Mouse (Mus musculus): ENCODE results near the gene Lrrc63. TPM values are rescaled to one million over a fixed set of nuclear protein-coding genes. Genes with fewer than 3 reads are reported as not detected.
"Not testable (repeated sequence)": the region's sequence is repeated elsewhere in the genome, so short reads cannot be mapped to it uniquely, and the experiment has no call there.

Lrrc63 gene
- under 1 TPM in 1 of 4 experiments, not detected in 3; 0.22 TPM for total RNA-seq (2022)

DNA sequence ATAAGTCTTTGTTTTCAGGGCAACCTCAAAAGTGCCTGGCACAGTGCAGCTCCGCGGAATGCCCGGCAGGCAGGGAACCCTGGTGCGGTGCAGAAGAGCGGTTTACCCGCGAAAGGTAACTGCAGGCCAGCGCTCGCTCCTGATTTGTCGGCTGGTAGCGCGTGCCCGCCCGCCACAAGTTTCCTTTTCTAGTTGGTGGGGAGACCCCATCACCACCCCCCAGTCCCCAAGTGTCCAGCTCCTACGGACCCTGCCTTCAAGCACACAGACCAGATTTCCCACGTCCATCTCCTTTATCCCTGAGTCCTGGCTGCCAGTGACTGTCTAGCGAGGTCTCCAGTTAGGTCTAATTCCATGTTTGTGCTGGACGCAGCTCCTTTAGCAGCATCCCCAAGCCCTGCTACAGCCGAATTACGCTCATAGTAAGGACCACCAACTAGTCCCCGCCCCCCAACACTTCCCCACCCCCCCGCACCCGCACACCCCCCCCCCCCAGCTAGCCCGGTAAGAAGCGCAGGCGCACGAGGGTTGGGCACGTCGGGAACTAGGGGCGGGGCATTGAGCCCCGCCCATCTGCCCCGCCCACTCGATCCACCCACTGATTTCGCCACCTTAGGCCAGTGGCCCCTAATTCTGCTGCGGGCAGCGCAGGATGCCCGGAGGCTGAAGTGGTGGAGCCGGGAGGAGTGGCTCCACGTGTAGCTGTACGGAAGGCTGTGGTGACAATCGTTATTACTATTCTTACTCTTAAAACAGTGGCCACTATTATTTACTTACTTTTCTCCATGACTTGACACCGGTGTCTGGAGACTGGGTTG lies at the start of gene Lrrc63, which contains the start of gene Lcp1:
TSS of gene Lrrc63 (minus strand) at position 381 of the 818 bp plus-strand sequence.
TSS of gene Lcp1 (plus strand) at position 601 of the 818 bp plus-strand sequence.
- DNase-seq: peak; percentile 54

DNA sequence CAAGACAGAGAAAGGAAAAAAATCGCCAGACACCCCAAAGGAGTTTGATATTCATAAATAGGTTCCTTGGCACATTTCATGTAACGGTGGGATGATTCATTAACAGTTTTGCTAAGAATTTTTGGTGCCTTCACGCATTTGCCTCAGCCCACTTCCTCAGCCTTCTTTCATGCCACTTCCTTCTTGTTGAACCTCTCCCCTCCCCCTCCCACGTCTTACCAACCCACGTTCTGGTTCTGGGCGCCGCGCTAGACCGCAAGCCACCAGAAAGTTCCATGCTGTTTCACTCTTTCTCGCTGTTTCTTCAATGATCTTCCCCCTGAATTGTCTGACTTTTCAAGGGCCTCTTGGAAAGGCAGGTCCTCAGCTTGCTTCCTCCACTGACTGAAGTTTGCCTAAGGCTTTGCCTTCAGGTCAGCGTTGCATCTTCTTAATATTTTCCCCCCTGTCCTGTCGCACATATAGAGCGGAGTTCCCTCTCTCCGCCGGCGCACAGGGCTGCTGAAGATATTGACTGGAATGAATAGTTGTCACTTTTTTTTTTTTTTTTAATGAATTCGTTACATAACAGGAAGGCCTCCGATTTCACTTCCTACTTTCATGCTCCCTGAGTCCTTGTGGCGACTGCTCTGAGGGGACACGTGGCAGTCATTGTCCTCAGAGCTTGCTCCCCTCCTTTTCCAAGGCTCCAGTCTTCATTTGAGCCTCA lies 48.7 kb upstream of the Lrrc63 start:
- DNase-seq: no peak

DNA sequence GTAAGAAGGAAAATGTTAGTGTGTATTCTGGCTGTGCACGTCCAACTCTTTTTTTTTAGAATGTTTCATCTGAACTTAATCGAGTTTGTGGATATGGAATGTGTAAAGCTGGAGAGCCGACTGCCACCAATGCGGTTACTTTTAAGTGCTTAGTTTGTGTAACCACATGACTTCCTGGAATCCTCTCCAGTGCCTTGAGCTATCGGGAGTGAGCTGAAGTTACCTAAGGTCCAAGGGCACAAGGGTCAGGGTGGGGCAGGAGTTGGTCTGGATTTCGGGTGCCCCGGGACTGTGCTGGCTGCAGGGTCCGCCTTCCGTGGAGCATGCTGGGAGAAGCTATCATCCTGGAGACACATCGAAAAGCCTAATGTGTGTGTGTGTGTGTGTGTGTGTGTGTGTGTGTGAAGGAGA lies 48.1 kb upstream of the Lrrc63 start:
- DNase-seq: no peak

DNA sequence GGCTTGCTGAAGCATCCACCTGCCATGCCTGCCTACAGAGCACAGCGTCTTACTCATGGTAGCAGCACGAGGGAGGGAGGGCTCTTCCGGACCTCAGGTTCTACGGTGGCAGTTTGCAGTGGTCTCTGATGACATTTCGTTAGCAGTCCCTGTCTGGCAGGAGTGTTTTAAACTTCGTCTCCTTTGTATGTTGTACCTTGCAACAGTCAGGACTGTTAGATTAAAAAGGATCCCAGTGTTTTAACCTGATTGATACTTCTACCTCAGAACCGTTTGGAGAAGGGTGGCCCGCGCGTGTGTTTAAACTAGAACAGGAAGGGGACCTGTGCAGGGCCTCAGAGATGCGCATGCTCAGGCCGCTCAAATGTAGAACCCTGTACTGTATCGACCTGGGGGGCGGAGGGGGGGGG lies 47.7 kb upstream of the Lrrc63 start:
- DNase-seq: no peak

DNA sequence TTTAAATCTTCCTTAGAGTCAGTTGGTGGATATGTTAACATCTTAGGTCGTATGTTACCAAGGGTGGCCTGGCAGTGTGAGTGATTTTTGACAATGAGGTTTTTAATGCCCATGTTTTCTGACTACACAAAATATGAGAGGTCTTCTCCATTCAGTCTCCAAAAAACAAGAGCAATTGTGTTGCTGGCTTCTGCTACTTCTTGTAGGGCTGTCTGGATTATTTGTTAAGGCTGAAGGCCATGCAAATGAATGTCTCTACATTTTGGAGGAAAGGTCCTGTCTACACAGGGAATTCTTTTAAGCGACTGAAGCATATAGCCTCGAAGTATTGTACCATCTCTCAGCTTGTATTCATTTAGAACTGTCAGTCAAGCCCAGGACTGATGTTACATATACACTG lies 46.7 kb upstream of the Lrrc63 start:
- no peak for DNase-seq

DNA sequence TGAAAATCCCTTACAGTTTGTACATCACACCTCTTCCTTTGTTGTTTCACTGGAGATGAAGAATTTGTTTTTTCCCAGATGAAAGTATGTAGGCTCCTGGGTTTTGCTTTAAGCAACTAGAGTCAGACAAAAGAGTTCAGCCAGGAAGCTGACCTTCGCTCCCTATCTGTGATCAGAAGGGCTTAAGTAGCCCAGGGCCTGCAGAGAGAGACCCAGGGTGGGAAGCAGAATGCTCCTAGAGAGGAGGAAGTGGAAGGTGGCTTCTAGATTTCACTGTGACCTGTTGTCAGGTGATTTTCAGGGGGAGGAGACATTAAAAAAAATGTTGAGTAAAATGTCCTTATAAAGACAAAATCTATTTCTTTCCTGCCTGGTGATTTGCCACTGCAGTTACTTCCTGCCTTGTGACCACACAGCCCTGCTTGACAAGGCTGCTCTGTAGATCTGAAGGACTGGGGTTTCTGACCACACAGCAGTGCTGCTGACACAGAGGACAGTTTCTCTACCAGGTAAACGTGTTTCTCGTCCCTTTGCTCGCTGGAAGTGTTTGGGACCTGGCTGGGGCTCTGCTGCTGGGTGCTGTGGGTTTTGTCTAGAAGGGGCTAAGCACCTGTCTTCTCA lies 45.9 kb upstream of the Lrrc63 start:
- no peak for DNase-seq

GRCm38 (mm10) chr14:75175781-75176180 lies 45.1 kb upstream of the Lrrc63 start:
- no peak for DNase-seq

DNA sequence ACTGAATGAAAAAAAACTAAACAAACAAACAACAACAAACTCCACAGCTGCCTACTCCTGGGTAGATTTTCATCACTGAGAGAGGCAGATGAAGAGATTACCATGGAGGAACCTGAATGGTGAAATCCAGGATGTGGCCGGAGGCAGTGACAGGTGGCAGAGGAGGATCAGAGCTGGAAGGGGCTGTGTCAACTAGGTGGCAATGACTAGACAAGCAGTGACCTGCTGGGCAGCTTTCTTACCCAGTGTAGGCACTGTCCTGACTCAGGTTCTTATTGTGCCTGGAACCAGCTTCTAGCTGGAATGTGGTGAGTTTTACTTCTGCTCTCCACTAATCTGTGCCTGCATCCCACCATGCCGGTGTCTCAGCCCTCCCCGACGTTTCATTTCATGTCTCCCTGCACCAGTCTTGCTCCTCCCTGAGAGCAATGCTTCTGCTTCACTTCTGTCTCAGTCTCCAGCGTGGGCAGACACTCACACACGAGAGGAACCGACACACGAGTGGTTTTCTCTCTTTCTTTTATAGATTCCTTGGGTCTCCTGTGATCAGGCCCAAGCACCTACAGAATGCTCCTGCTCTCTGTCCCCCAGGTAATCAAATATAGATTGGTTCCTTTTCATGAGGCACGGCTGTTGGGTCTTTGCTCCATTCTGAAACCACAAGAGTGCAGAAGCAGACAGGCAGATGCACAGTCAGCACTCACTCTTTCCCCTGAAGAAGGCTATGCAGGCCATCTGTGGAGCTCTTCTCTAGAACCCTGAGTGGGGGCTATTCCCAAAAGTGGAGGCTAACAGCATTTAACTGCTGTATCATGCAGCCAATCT lies 44.3 kb upstream of the Lrrc63 start:
- no peak for DNase-seq

DNA sequence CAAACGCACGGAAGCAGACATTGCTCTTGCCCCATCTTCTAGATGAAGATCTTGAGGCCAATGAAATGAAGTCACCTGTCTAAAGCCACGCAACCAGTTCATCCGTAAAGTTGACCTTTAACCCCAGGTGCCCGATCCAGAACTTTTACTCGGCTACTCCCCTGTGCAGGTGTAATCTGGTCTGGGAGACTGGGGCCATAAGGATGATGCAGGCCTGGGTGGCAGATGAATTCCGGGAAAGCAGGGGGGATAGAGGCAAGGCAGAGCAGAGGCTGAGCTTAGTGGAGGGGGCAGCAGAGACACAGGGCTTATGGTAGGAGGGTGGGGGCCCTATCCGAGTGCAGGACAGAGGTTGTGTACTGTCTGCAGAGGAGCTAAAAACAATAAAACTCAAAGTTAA lies 43.6 kb upstream of the Lrrc63 start:
- DNase-seq: no peak

DNA sequence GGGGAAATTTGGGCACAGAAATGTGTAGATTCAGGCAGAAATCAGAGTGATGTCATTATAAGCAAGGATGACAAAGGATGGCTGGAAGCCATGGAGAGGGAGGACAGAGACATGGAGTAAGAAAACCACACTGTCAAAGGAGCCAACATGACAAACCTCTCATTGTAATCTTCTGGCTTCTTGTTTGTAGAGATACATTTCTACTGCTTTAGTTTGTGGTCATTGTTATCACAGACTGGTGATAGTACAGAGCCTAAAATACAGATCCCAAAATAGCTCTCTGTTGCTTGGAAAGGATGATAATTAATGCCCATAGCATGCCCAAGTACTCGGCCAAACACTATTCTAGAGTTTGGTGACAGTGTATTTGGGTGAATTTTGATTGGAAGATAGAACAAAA lies 39.9 kb upstream of the Lrrc63 start:
- no peak for DNase-seq

DNA sequence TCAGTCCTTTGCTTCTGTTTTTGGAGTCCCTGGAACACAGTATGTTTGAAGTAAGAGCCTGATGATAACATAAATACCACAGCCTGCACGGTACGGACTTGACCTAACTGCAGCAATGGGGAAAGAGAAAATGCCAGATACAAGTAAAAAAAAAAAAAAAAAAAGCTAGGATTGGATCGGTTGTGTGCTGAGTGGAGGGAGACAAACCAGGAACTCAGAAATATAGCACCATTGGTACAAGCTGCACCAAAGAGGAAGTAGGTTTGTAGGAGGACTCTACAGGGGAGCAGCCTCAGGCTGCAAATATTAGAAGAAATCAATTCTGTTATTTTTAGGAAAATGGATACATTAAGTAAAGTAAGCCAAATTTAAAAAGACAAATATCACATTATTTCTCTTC lies 37.8 kb upstream of the Lrrc63 start:
- no peak for DNase-seq

GRCm38 (mm10) chr14:75165574-75166131 lies 35.0 kb upstream of the Lrrc63 start:
- DNase-seq: no peak

GRCm38 (mm10) chr14:75164345-75164744 lies 33.7 kb upstream of the Lrrc63 start:
- DNase-seq: no peak

DNA sequence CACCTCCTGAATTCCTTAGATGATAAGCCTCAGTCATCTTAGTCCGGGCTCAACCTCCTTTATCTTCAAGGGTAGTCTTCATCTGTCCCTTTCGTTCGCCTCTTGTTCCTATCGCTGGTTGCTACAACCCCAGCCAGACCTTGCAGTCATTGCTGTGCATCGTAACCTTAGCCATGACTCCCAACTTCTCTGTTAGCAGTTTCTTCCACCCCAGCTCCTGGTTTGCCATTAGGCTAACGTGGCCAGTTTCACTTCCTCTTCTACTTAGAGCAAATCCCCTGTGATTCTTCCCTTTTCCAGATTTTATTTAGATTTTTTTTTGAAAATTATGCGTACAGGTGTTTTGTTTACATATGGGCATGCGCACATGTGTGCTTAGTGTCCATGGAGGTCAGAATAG lies 33.2 kb upstream of the Lrrc63 start:
- DNase-seq: no peak

DNA sequence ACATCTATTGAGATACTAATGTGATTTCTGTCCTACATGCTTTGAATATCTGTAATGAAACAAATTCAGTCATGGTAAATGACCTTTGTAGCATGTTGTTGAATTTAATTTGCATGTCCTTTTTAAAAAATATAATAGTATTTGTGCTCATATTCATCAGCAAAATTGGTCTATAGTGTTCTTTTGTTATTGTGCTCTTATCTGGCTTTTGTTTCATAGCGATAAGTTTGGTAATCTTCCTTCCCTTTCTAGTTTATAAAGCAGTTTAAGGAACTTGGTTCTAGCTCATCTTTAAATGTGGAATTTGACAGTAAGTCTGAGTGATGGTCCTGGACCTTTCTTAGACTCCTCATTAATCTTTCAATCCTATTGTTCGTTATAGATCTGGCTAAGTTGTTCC lies 28.7 kb upstream of the Lrrc63 start:
- DNase-seq: no peak

- DNase-seq: no peak
These were observed 23.8 kb upstream of the Lrrc63 start for GRCm38 (mm10) chr14:75154481-75154880.

DNA sequence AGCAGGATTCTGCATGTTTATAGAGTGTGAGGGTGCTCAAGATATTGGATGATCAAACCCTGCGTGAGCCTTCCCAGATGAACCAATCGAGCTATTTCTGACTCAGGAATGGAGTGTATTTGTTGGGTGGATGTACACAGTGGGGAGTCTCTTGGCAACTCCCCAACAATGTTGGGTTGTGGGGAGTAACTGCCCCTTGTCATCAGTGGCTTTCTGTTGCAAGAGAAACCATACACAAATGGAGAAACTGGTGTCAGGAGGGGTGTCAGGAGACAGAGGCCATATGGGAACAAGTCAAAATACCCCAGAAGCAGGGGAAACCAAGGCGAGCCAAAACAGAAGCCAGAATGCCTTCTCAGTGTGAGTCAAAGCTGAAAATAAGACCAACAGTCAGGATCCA lies 20.5 kb upstream of the Lrrc63 start:
- no peak for DNase-seq

DNA sequence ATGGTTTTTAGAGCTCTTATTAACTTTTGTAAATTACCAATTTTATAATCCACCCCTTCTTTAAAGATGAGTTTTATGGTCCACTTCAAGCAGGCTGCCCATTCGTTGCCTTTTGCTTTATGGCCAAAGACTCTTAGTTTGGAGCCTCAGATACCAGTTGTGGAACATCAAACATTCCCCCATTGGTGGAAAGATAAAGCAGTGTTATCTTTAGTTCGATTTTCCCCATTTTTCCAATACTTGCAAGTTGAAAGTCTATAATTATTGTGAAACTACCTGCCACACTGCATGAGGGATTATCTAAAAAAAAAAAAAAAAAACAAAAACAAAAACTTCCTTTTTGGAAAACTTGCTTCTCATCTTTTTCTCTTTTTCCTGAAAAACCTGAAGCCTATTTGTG lies 20.0 kb upstream of the Lrrc63 start:
- DNase-seq: no peak

GRCm38 (mm10) chr14:75148229-75148628 lies 17.5 kb upstream of the Lrrc63 start:
- DNase-seq: no peak

GRCm38 (mm10) chr14:75147706-75148105 lies 17.0 kb upstream of the Lrrc63 start:
- DNase-seq: not testable (repeated sequence)

DNA sequence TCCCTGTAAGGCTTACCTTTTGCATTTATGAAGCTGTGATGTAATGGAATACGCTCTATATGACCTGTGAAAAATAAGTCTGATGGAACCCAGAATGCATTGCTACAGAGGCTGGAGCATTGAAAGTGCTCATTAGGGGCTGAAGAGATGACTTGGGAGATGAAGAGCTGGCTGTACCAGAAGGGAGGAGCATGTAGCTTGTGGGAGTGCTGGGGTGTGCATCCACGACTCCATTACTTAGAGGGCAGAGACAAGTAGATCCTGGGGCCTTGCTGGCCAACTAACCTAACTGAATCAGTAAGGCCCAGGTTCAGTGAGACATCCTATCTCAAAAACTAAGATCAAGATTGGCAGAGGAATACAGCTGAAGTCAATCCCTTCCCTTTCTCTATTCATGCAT lies 8.5 kb upstream of the Lrrc63 start:
- no peak for DNase-seq

GRCm38 (mm10) chr14:75138503-75138902 lies 7.8 kb upstream of the Lrrc63 start:
- DNase-seq: no peak

All from adrenal gland, adult 8-10 months (tissue).